Mouse (Mus musculus): Measurements from ENCODE around the gene Gm14412. TPM values are rescaled to one million over a fixed set of nuclear protein-coding genes. Genes with fewer than 3 reads are reported as not detected.

The Gm14412 gene
- polyA plus RNA-seq, 1 experiment from 2014 or later, result 0.16 TPM

Other genes with a start within 250 kb of the Gm14412 start
- gene Gm14401, start 250.0 kb downstream of the Gm14412 start, polyA plus RNA-seq (2016; fragmentation: Nextera tagmentation; extraction: Ambion mirVana), result not detected in 2 replicates
- 25.8 and 27.4 TPM in 2 replicates for gene Gm14410, start 117.9 kb downstream of the Gm14412 start, polyA plus RNA-seq (2016; fragmentation: Nextera tagmentation; extraction: Ambion mirVana)
- not detected in 2 replicates for gene Gm14409, start 57.3 kb downstream of the Gm14412 start, polyA plus RNA-seq (2016; fragmentation: Nextera tagmentation; extraction: Ambion mirVana)
- 4.0 and 5.1 TPM in 2 replicates for gene Gm14418, start 74.0 kb upstream of the Gm14412 start, polyA plus RNA-seq (2016; fragmentation: Nextera tagmentation; extraction: Ambion mirVana)
- gene Zfp970, start 140.4 kb upstream of the Gm14412 start, polyA plus RNA-seq (2016; fragmentation: Nextera tagmentation; extraction: Ambion mirVana), result 3.9 and 7.8 TPM in 2 replicates
- 2.5 and 3.1 TPM in 2 replicates for gene Gm14403, start 173.9 kb upstream of the Gm14412 start, polyA plus RNA-seq (2016; fragmentation: Nextera tagmentation; extraction: Ambion mirVana)